Mouse (Mus musculus) neural tube, embryonic 10.5 days (tissue): Measurements from ENCODE around the gene Tead4.

Source experiments
- DNase-seq: peaks from one replicate; pipeline ENCODE4 v3.0.0-alpha.2; 2017; ENCODE audit warnings: low spot score; ENCODE audit errors: extremely low spot score

Tead4 gene

DNA sequence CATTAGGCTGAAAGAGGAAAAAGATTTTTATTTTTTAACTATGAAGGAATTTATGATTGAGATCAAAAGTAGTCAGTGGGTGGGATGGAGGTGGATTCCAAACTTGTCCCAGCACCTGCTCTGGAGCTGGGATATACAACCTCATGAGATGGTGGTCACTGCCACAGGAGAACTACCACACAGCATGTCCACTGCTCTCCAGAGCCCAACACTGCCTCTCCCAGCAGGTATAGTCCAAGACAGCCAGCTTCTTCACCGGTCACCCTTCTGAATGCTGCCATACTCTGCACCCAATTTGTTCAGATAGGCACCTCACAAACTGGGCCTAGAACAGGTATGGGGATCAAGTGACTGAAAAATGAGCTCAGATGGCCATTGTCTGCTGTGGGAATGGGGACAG is 121.0 kb downstream of the Tead4 start:
- DNase-seq, result no peak

DNA sequence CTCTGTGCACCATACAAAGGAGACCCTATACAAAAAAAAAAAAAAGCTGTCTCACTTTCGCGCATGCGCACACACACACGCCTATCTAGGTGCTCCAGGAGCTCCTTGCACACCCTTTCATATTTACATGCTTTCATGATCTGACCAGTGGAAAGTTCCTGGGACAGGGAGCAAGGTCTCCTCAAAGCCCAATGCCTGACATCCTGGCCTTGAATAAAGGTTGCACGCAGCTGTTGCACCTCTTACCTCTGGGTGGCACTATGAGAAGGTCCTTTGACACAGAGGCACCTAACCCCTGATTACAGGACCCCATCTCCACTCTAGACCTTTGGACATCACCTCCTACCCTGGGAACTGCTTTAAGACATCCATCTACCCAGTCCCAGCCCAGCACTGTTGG is 121.4 kb downstream of the Tead4 start:
- DNase-seq, result no peak

DNA sequence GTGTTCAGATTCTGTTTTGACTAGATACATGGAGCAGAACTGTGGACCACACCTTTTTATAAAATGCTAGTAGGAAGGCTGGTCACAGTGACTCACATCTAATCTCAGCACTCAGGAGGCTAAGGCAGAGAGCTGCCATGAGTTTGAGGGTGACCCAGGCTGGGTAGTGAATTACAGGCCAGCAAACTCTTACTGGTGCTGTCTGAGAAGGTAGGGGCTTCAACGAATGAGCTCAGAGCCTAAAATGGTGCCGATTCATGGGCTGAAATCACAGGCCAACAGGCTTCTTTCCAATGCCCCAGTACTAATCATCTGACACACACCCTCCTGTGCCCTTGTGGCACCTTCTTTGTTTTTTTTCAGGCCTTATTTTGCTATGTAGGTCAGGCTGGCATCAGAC is 121.9 kb downstream of the Tead4 start:
- no peak for DNase-seq
